Mouse (Mus musculus) cerebellum, adult 8-10 months (tissue): ENCODE results near the gene Zbtb21.
A peak's percentile ranks its signal among the peaks of the same experiment; 100 is the strongest.

Experiments used
- DNase-seq: peaks from one replicate; pipeline ENCODE4 v3.0.0; 2022

Gene Zbtb21

GRCm38 (mm10) chr16:97941844-97942243 lies 20.6 kb downstream of the Zbtb21 start:
- no peak for DNase-seq

- DNase-seq, result no peak
These were observed 21.9 kb downstream of the Zbtb21 start for GRCm38 (mm10) chr16:97940471-97940973.

GRCm38 (mm10) chr16:97935815-97936214 lies 26.6 kb downstream of the Zbtb21 start:
- DNase-seq, result no peak

- no peak for DNase-seq
These were observed 32.2 kb downstream of the Zbtb21 start for GRCm38 (mm10) chr16:97930231-97930630.

- no peak for DNase-seq
These were observed 32.9 kb downstream of the Zbtb21 start for GRCm38 (mm10) chr16:97929520-97929919.

- DNase-seq, result no peak
These were observed 35.0 kb downstream of the Zbtb21 start for GRCm38 (mm10) chr16:97927331-97927938.

- no peak for DNase-seq
These were observed 36.0 kb downstream of the Zbtb21 start for GRCm38 (mm10) chr16:97926381-97926780.

GRCm38 (mm10) chr16:97925760-97926159 lies 36.7 kb downstream of the Zbtb21 start:
- DNase-seq, result no peak

- DNase-seq, result no peak
These were observed 38.7 kb downstream of the Zbtb21 start for GRCm38 (mm10) chr16:97923700-97924099.

- DNase-seq, result no peak
These were observed 39.7 kb downstream of the Zbtb21 start for GRCm38 (mm10) chr16:97922779-97923126.

- DNase-seq, result peak; percentile 85
These were observed 40.3 kb downstream of the Zbtb21 start for GRCm38 (mm10) chr16:97921961-97922778.

GRCm38 (mm10) chr16:97920621-97921020 lies 41.8 kb downstream of the Zbtb21 start:
- no peak for DNase-seq

GRCm38 (mm10) chr16:97919793-97920192 lies 42.6 kb downstream of the Zbtb21 start:
- DNase-seq, result no peak

- no peak for DNase-seq
These were observed 49.5 kb downstream of the Zbtb21 start for GRCm38 (mm10) chr16:97912873-97913272.

GRCm38 (mm10) chr16:97909356-97909755 lies 53.1 kb downstream of the Zbtb21 start:
- DNase-seq, result no peak

GRCm38 (mm10) chr16:97907496-97907895 lies 54.9 kb downstream of the Zbtb21 start:
- no peak for DNase-seq

- no peak for DNase-seq
These were observed 56.1 kb downstream of the Zbtb21 start for GRCm38 (mm10) chr16:97906337-97906736.

GRCm38 (mm10) chr16:97905449-97905991 lies 56.9 kb downstream of the Zbtb21 start:
- DNase-seq, result no peak

- no peak for DNase-seq
These were observed 58.4 kb downstream of the Zbtb21 start for GRCm38 (mm10) chr16:97904035-97904434.

GRCm38 (mm10) chr16:97897346-97898024 lies 64.9 kb downstream of the Zbtb21 start:
- no peak for DNase-seq
